Comparison of ENCODE assay signal across 8 mouse cellular contexts in the genomic region with DNA sequence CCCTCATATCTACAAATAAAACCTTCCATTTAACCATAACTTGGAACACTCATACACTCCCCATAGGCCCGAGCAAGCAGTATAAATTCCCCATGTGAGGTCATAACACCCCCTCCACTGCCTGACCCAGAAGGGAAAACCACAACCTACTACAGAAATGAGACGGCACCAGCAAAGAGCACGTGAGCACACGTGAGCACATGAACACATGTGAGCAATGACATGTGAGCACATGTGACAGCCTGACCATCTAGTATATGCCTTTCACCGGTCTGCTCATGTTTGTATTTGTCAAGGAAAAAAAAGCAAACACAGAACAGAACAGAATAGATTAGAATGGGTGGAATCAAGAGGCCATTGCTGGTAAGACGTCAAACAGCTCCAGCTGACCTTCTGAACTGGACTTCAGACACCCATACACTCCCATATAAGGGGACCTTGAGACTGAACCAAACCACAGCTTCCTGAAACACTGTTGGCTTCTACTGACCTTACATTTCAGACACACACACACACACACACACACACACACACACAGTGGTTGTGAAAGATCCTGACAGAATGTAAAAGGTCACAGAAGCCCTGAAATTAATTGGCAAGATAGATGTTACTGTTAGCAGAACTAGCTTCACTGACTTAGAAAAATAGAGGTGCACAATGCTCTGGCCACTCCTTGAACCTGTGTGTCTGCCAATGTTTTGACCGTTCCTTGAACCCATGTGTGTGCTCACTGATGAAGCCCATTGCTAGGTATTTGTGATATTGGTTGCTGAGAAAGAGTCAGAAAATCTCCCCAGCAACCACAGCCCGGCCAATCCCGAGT.
A peak's percentile ranks its signal among the peaks of the same experiment; 100 is the strongest.
DNase-seq lines count a peak whose midpoint lies in the region; ATAC-seq and TF ChIP-seq lines count a peak whose summit lies in the region.
"Not testable (repeated sequence)": the region's sequence is repeated elsewhere in the genome, so short reads cannot be mapped to it uniquely, and the experiment has no call there.

No protein-coding gene starts in this region.

- H3K4me3 ChIP-seq in intestine, postnatal 0 days (ENCODE audit: low read depth, low read length); liver, adult 2 months (ENCODE audit: insufficient read depth, low read depth, low read length); stomach, embryonic 14.5 days (ENCODE audit: low read depth, low read length): not testable (repeated sequence)

- 75% methylated on average over 9 of the region's 9 CpGs for WGBS in intestine, postnatal 0 days
- WGBS in liver, adult 2 months = 73% methylated on average over 9 of the region's 9 CpGs
- WGBS in stomach, embryonic 14.5 days = 77% methylated on average over 9 of the region's 9 CpGs

- not testable (repeated sequence) for TF ChIP-seq POLR2A in liver, adult 2 months (IDR thresholded peaks at IDR 0.05; ENCODE audit: extremely low read depth, insufficient read depth, low read length)

- ATAC-seq in intestine, postnatal 0 days = peak; percentile 73
- peak; percentile 76 for ATAC-seq in megakaryocyte progenitor cell, adult 5-6 weeks (replicated peaks; ENCODE audit: poor library complexity)
- peak; percentile 50; the same call in 1 of the 2 replicates for ATAC-seq in stomach, embryonic 14.5 days (ENCODE audit: insufficient number of reproducible peaks, insufficient read depth, low FRiP score, low read depth)

- peak; percentile 6 for DNase-seq in T-cell, adult 2 months (ENCODE audit: low spot score)
- peak; percentile 16 for DNase-seq in adrenal gland, postnatal 25 days
- peak; percentile 84 for DNase-seq in heart, adult 11 months
- DNase-seq in kidney, postnatal 10 days = peak; percentile 15
- peak; percentile 7 for DNase-seq in liver, adult 2 months (ENCODE audit: extremely low read depth, low read depth, low spot score)

- H3K4me1 ChIP-seq in intestine, postnatal 0 days (replicated peaks; ENCODE audit: control insufficient read depth, insufficient read depth, low read length); liver, adult 2 months (ENCODE audit: control insufficient read depth, insufficient read depth, low read length); stomach, embryonic 14.5 days (ENCODE audit: control insufficient read depth, insufficient read depth, low read length): not testable (repeated sequence)

- H3K9me3 ChIP-seq in intestine, postnatal 0 days (ENCODE audit: control insufficient read depth); stomach, embryonic 14.5 days (ENCODE audit: control insufficient read depth, low read depth, low read length): not testable (repeated sequence)

- H3K4me2 ChIP-seq in intestine, postnatal 0 days (replicated peaks; ENCODE audit: low read depth); stomach, embryonic 14.5 days (replicated peaks; ENCODE audit: low read depth, low read length): not testable (repeated sequence)

- not testable (repeated sequence) for H3K79me2 ChIP-seq in liver, adult 2 months (ENCODE audit: control insufficient read depth, insufficient read depth, low read length)

- TF ChIP-seq CTCF in intestine, postnatal 0 days (IDR thresholded peaks at IDR 0.05; ENCODE audit: low read depth); liver, adult 2 months (IDR thresholded peaks at IDR 0.05; ENCODE audit: low read depth, low read length): not testable (repeated sequence)

- not testable (repeated sequence) for H3K36me3 ChIP-seq in intestine, postnatal 0 days (ENCODE audit: control insufficient read depth, insufficient read depth); liver, adult 2 months (ENCODE audit: control insufficient read depth, insufficient read depth, low read length); stomach, embryonic 14.5 days (ENCODE audit: control insufficient read depth, insufficient read depth, low read length)

- not testable (repeated sequence) for H3K9ac ChIP-seq in intestine, postnatal 0 days (ENCODE audit: low read depth, low read length); liver, adult 2 months (ENCODE audit: low read depth, low read length); stomach, embryonic 14.5 days (replicated peaks; ENCODE audit: low read depth, low read length)

- H3K27me3 ChIP-seq in intestine, postnatal 0 days (replicated peaks; ENCODE audit: control insufficient read depth, insufficient read depth, low read length); liver, adult 2 months (ENCODE audit: control insufficient read depth, insufficient read depth, low read length); stomach, embryonic 14.5 days (ENCODE audit: control insufficient read depth, insufficient read depth, low read length): not testable (repeated sequence)

- H3K27ac ChIP-seq in intestine, postnatal 0 days (ENCODE audit: low read depth, low read length); liver, adult 2 months (replicated peaks; ENCODE audit: insufficient read depth, low read depth, low read length); stomach, embryonic 14.5 days (ENCODE audit: low read length): not testable (repeated sequence)

Comparison
In these comparisons a context has a peak if more than half of its experiments do, and no peak if none do; other contexts are left out.
1. DNase-seq: peak in every context shown above with its lines; median percentile 84 in heart, adult 11 months; 16 in adrenal gland, postnatal 25 days; 15 in kidney, postnatal 10 days; 7 in liver, adult 2 months; 6 in T-cell, adult 2 months.